In genomic region chr2:160887859-160888258, GRCm38 (mm10) we compare ENCODE assay signal across 7 mouse cellular contexts. TPM values are rescaled to one million over a fixed set of nuclear protein-coding genes. Genes with fewer than 3 reads are reported as not detected.
DNase-seq lines count a peak whose midpoint lies in the region; ATAC-seq and TF ChIP-seq lines count a peak whose summit lies in the region.

No protein-coding gene starts in this region.

- TF ChIP-seq POLR2A in bone marrow macrophage, adult 2 months (IDR thresholded peaks at IDR 0.05; ENCODE audit: borderline replicate concordance, low read depth, low read length): no peak

- 0 out of 2 replicates have a peak, but pooled peaks cover 6% of the 10 kb centered on the region for H3K27me3 ChIP-seq in forebrain, embryonic 15.5 days
- no peaks in the 10 kb centered on the region for H3K27me3 ChIP-seq in lung, postnatal 0 days (replicated peaks; ENCODE audit: insufficient read depth, low read length)
- H3K27me3 ChIP-seq in stomach, embryonic 16.5 days (ENCODE audit: control insufficient read depth, insufficient read depth, low read length): no peaks in the 10 kb centered on the region

- WGBS in forebrain, embryonic 15.5 days: 1% methylated on average over 26 of the region's 26 CpGs
- WGBS in lung, postnatal 0 days: 2% methylated on average over 26 of the region's 26 CpGs
- WGBS in stomach, embryonic 16.5 days: under 1% methylated on average over 26 of the region's 26 CpGs

- H3K9me3 ChIP-seq in forebrain, embryonic 15.5 days: no peaks in the 10 kb centered on the region
- H3K9me3 ChIP-seq in lung, postnatal 0 days (ENCODE audit: low read length): no peaks in the 10 kb centered on the region
- H3K9me3 ChIP-seq in stomach, embryonic 16.5 days (replicated peaks; ENCODE audit: control insufficient read depth, low read length): no peaks in the 10 kb centered on the region

- no peak for TF ChIP-seq EP300 in lung, postnatal 0 days (IDR thresholded peaks at IDR 0.05)

- TF ChIP-seq CTCF in bone marrow macrophage, adult 2 months (IDR thresholded peaks at IDR 0.05; ENCODE audit: low read depth, low read length): no peak
- no peak for TF ChIP-seq CTCF in lung, postnatal 0 days (IDR thresholded peaks at IDR 0.05)

- peak overlapping the region; percentile 58 for H3K4me2 ChIP-seq in forebrain, embryonic 15.5 days (replicated peaks)
- peak overlapping the region; percentile 74 for H3K4me2 ChIP-seq in lung, postnatal 0 days (replicated peaks; ENCODE audit: low read depth, low read length)
- peak overlapping the region; percentile 89 for H3K4me2 ChIP-seq in stomach, embryonic 16.5 days (ENCODE audit: low read depth, low read length)

- H3K4me3 ChIP-seq in bone marrow macrophage, adult 2 months (ENCODE audit: insufficient read depth, low read length): peak overlapping the region; percentile 18
- peak overlapping the region; percentile 37 for H3K4me3 ChIP-seq in forebrain, embryonic 15.5 days
- H3K4me3 ChIP-seq in lung, postnatal 0 days (ENCODE audit: low read depth, low read length): peak overlapping the region; percentile 43
- H3K4me3 ChIP-seq in stomach, embryonic 16.5 days (replicated peaks; ENCODE audit: low read length): peak overlapping the region; percentile 55

- DNase-seq in ES-CJ7 (ENCODE audit: low read depth, low spot score): peak; percentile 81
- peak; percentile 86 for DNase-seq in kidney, adult 9 months
- peak; percentile 84 for DNase-seq in lung, postnatal 0 days (ENCODE audit: low spot score)
- DNase-seq in gastrocnemius, adult 18-20 months (ENCODE audit: low spot score): no peak

- no peaks in the 10 kb centered on the region for H3K4me1 ChIP-seq in bone marrow macrophage, adult 2 months (ENCODE audit: control insufficient read depth, insufficient read depth, low read length)
- peaks cover 11% of the 10 kb centered on the region for H3K4me1 ChIP-seq in forebrain, embryonic 15.5 days
- no peaks in the 10 kb centered on the region for H3K4me1 ChIP-seq in lung, postnatal 0 days (ENCODE audit: insufficient read depth, low read depth, low read length)
- H3K4me1 ChIP-seq in stomach, embryonic 16.5 days (ENCODE audit: control insufficient read depth, insufficient read depth, low read length): no peaks in the 10 kb centered on the region

- peak; percentile 43 for ATAC-seq in forebrain, embryonic 15.5 days (replicated peaks)
- ATAC-seq in lung, postnatal 0 days: peak; percentile 92
- peak; percentile 93 for ATAC-seq in stomach, embryonic 16.5 days (ENCODE audit: insufficient read depth, low FRiP score)

- no peaks in the 10 kb centered on the region for H3K36me3 ChIP-seq in forebrain, embryonic 15.5 days
- H3K36me3 ChIP-seq in lung, postnatal 0 days (ENCODE audit: insufficient read depth, low read length): no peaks in the 10 kb centered on the region
- H3K36me3 ChIP-seq in stomach, embryonic 16.5 days (ENCODE audit: control insufficient read depth, insufficient read depth, low read length): no peaks in the 10 kb centered on the region

- no peak overlapping the region for H3K9ac ChIP-seq in forebrain, embryonic 15.5 days (replicated peaks)
- H3K9ac ChIP-seq in lung, postnatal 0 days (replicated peaks; ENCODE audit: low read depth): 0 out of 2 replicates have a peak overlapping the region, but pooled peaks have one; percentile 34
- H3K9ac ChIP-seq in stomach, embryonic 16.5 days (ENCODE audit: low read length): peak overlapping the region; percentile 59

- H3K27ac ChIP-seq in bone marrow macrophage, adult 2 months (ENCODE audit: insufficient read depth, low read depth, low read length): no peak overlapping the region
- H3K27ac ChIP-seq in forebrain, embryonic 15.5 days (replicated peaks): no peak overlapping the region
- peak overlapping the region; percentile 72 for H3K27ac ChIP-seq in lung, postnatal 0 days (ENCODE audit: low read length)
- peak overlapping the region; percentile 65 for H3K27ac ChIP-seq in stomach, embryonic 16.5 days (ENCODE audit: low read length)

RNA-seq across cellular contexts. Expression of gene Lpin3, which starts 7.4 kb away (rescaled TPM):
- polyA plus RNA-seq in bone marrow macrophage, adult 2 months (2012; ENCODE audit: insufficient read depth, insufficient read length, missing spikeins): not detected in 2 replicates
- 0.13 and 0.15 TPM in 2 replicates for polyA plus RNA-seq in forebrain, embryonic 15.5 days (2015; fragmentation: Nextera tagmentation; extraction: Ambion mirVana)
- 3.2 and 4.5 TPM in 2 replicates for polyA plus RNA-seq in lung, postnatal 0 days (2015; fragmentation: Nextera tagmentation; extraction: Ambion mirVana)
- polyA plus RNA-seq in stomach, embryonic 16.5 days (2015; fragmentation: Nextera tagmentation; extraction: Ambion mirVana): 17.6 and 26.5 TPM in 2 replicates
- 1 to 10 TPM; 1.6 to 2.9 TPM for total RNA-seq in gastrocnemius, adult 18-20 months (2021)

RNA-seq across cellular contexts. Expression of gene Zhx3, which starts 15.1 kb away (rescaled TPM):
- polyA plus RNA-seq in bone marrow macrophage, adult 2 months (2012; ENCODE audit: insufficient read depth, insufficient read length, missing spikeins): 4.9 and 6.1 TPM in 2 replicates
- 19.7 and 21.1 TPM in 2 replicates for polyA plus RNA-seq in forebrain, embryonic 15.5 days (2015; fragmentation: Nextera tagmentation; extraction: Ambion mirVana)
- polyA plus RNA-seq in lung, postnatal 0 days (2015; fragmentation: Nextera tagmentation; extraction: Ambion mirVana): 7.2 and 10.9 TPM in 2 replicates
- polyA plus RNA-seq in stomach, embryonic 16.5 days (2015; fragmentation: Nextera tagmentation; extraction: Ambion mirVana): 9.8 and 10.7 TPM in 2 replicates
- total RNA-seq in gastrocnemius, adult 18-20 months (2021): 10 to 100 TPM; 21.0 to 24.3 TPM

RNA-seq across cellular contexts. Expression of gene Emilin3, which starts 24.3 kb away (rescaled TPM):
- not detected in 2 replicates for polyA plus RNA-seq in bone marrow macrophage, adult 2 months (2012; ENCODE audit: insufficient read depth, insufficient read length, missing spikeins)
- 0.29 and 0.34 TPM in 2 replicates for polyA plus RNA-seq in forebrain, embryonic 15.5 days (2015; fragmentation: Nextera tagmentation; extraction: Ambion mirVana)
- polyA plus RNA-seq in lung, postnatal 0 days (2015; fragmentation: Nextera tagmentation; extraction: Ambion mirVana): 0.36 and 0.52 TPM in 2 replicates
- polyA plus RNA-seq in stomach, embryonic 16.5 days (2015; fragmentation: Nextera tagmentation; extraction: Ambion mirVana): 22.5 and 25.3 TPM in 2 replicates
- total RNA-seq in gastrocnemius, adult 18-20 months (2021): under 1 TPM; 0.07 to 0.17 TPM

Comparison
In these comparisons a context has a peak if more than half of its experiments do, and no peak if none do; other contexts are left out.
1. H3K27ac ChIP-seq: peak in lung, postnatal 0 days (single experiment) and stomach, embryonic 16.5 days (single experiment); none in bone marrow macrophage, adult 2 months (single experiment) and forebrain, embryonic 15.5 days (single experiment).
2. ATAC-seq: peak in every context shown above with its lines; median percentile 93 in stomach, embryonic 16.5 days; 92 in lung, postnatal 0 days; 43 in forebrain, embryonic 15.5 days.
3. RNA of gene Emilin3, which starts 24.3 kb away (polyA plus RNA-seq): 22.5 to 25.3 TPM in stomach, embryonic 16.5 days; 0.36 to 0.52 TPM in lung, postnatal 0 days, 0.29 to 0.34 TPM in forebrain, embryonic 15.5 days and not detected in bone marrow macrophage, adult 2 months; every median in the first group is over 10 times any median in the second.
4. Peak in every context shown above with its lines, with median percentiles within 50 percentile points of each other: H3K4me3 ChIP-seq and H3K4me2 ChIP-seq.